Mouse (Mus musculus) embryonic facial prominence, embryonic 14.5 days (tissue): Measurements from ENCODE around the gene Ipo5. TPM values are rescaled to one million over a fixed set of nuclear protein-coding genes. Genes with fewer than 3 reads are reported as not detected.

Experiments used
- polyA plus RNA-seq: library from polyadenylated mRNA; unstranded; fragments of >200 nt; fragmentation: Nextera tagmentation; extraction: Ambion mirVana; gene quantifications from 2 replicates; pipeline ENCODE4 v1.2.1, GENCODE M21; 2014

The Ipo5 gene
- polyA plus RNA-seq, 1 experiment from 2014 or later, result 102 TPM

Other genes with a start within 250 kb of the Ipo5 start
- 34.2 and 40.5 TPM in 2 replicates for gene Farp1, start 124.0 kb downstream of the Ipo5 start, polyA plus RNA-seq